Mouse (Mus musculus): ENCODE measurements at regions not wholly inside any gene's neighbourhood (a gene's known extent, or its start where the extent isn't known, plus 50 kb on each side); places are given as distances from the start of the nearest gene placed in this dataset.
A peak's percentile ranks its signal among the peaks of the same experiment; 100 is the strongest.
"Not testable (repeated sequence)": the region's sequence is repeated elsewhere in the genome, so short reads cannot be mapped to it uniquely, and the experiment has no call there.

DNA sequence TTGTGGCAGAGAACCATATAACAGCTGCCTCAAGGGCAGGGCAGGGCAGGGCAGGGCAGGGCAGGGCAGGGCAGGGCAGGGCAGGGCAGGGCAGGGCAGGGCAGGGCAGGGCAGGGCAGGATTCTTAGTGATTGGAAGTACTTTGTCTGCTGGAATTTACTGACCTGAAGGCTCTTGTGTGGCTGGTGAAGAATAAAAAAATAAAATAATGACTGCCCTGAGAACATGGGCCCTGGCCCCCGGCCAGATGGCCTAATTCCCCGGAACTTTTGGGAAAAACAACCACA, 169.3 kb downstream of the Qk start:
- not testable (repeated sequence) for DNase-seq

- no peak for DNase-seq
These were observed 169.8 kb downstream of the Qk start for GRCm38 (mm10) chr17:10149682-10150402.

DNA sequence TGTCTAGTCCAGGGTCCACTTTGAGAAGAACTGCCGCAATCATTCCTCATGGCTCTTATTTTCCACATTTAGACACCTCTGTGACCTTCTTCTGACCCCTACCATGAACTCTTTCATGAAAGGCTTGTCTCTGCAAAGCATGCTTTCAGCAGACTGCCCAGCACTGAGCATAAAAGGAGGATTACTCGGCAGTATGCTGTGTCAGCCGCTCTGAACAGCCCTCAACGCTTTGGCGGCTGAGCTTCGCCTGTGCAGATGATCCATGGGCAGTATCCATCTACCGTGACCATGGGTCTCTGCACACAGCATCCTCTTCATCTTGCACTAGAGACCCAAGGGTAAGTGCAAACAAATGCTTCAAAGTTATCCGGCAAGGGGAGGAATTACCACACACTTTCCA, 172.5 kb downstream of the Qk start:
- no peak for DNase-seq

- no peak for DNase-seq
These were observed 173.1 kb downstream of the Qk start for GRCm38 (mm10) chr17:10146576-10146975.

DNA sequence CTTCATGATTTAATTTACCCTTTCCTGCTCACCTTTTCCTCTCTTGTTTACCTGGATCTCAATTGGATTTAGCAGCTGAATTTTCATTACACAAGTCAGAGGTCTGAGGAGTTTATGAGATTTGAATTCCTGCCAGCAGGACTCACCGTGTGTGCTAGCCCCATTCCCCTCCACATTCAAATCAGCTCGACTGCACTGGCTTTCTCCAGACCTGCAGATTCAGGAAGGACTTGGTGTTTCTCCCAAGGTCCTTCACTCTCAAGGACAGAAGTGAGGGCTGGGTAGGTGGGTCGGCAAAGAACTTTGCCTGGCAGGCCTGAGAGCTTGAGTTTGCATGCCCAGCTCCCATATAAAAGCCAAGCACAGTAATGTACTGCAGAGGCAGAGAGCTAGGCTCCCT, 180.8 kb downstream of the Qk start:
- DNase-seq: no peak

- no peak for DNase-seq
These were observed 181.3 kb downstream of the Qk start for GRCm38 (mm10) chr17:10138374-10138773.

GRCm38 (mm10) chr17:10135111-10135510, 184.5 kb downstream of the Qk start:
- no peak for DNase-seq

- no peak for DNase-seq
These were observed 191.1 kb downstream of the Qk start for GRCm38 (mm10) chr17:10128591-10128990.

- peak in 1 of 2 experiments; percentile 34 for DNase-seq
These were observed 197.2 kb downstream of the Qk start for GRCm38 (mm10) chr17:10122411-10122810.

DNA sequence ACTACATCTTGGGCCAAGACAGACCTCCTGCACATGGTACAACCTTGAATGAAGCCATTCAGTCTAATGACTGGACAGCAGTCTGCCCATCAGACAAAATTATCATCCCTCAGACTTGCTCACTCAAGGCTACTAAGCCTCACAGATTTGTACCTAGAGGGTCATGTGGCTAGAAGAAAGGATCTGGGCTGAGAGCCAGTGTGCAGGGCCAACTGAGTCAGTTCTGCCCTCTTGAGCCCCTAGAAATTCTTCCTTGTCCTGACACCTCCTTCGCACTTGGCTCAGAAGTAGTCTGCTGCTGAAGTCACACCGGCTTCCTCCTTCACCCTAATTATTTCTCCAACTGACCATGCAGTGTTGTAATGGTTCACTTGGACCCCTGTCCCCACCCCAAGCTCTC, 207.5 kb downstream of the Qk start:
- no peak for DNase-seq

DNA sequence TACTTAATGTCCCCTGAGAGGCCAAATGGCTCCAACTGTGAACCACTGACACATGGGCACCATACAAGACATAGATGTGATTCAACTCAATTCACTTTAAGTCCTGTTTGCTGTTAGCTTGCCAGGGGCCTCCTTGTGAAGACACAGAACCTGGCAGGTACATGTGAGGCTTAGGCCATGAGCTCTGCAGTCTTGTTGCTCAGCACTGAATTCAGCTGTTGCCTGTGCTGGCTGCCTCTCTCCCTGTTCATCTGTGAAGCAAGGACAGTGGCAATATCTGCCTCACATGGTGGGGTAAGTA, 209.3 kb downstream of the Qk start:
- no peak for DNase-seq

- no peak for DNase-seq
These were observed 209.9 kb downstream of the Qk start for GRCm38 (mm10) chr17:10109511-10110374.

DNA sequence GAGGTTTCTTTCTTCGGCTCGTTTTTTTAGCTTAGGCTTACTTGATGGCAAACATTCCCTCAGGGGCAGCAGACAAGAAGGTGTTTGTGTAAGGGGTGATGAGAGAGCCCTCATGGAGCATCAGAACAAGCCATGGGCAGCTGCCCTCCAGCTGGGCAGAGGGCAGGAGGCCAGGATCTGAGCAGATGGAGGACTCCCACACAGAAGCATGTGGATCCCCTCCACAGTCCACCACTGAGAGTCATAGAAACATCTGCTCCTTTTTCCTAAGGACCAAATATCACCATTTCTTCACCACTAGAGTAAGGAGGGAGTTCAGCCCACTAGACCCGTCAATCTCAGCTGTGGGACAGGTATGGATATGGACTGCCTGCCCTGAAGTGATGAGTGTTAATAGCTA, 214.4 kb downstream of the Qk start:
- peak; percentile 12 to 44 for DNase-seq

- no peak for DNase-seq
These were observed 221.5 kb downstream of the Qk start for GRCm38 (mm10) chr17:10098199-10098598.

GRCm38 (mm10) chr17:10097691-10098090, 222.0 kb downstream of the Qk start:
- DNase-seq: no peak

DNA sequence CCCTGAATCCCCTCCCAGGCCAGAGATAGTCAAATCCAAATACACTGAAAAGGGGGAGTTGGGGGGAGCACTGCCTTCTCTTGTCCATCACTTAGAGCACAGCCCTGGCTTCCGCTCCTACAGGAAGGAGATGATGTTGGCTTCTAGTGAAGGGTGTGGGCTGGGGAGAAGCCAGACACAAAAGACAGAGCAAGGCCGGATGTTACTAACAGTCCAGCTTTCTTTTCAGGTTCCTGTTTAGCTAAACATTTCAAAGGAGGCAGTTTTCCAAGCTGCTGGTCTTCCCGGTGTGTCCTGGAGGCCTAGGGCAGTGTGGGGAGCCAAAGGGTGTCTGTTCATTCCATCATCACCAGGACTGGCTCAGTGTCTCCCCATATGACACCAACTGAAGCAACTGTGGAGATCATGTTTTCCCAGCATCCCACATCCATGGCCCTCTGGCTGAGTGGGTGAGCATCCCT, 223.8 kb downstream of the Qk start:
- DNase-seq: no peak

GRCm38 (mm10) chr17:10094108-10094521, 225.5 kb downstream of the Qk start:
- DNase-seq: no peak

- no peak for DNase-seq
These were observed 226.1 kb downstream of the Qk start for GRCm38 (mm10) chr17:10093437-10094107.

DNA sequence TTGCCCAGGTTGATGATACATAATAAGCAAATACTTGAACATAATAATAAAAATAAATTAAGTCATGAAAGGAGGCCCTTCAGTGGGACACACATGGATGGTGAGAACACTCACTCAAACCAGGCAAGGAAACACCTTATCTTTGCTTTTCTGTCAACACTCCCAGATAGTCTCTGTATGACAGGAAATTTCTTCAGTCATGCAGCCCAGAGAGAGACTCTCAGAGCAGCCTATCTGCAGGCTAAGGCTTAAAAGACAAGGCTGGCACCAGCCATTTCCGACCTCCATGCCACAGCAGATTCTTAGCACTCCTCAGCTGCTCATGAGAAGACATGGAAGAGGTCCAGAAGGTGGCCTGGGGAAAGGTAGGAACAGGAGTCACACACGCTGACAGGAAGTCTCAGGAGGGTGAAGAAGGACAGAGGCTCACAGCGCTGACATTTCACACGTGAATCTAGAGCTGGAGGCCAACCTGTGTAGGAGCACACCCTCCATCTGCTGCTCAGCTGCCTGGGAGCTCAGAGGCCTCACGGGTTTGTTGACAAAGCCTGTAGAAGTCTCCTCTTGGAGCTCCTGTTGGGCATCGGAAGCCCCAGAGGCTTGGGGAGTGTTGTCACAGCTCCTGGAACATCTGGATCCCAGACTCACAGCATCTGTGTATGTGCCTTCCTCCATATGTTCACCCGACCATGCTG, 232.3 kb downstream of the Qk start:
- DNase-seq: no peak

DNA sequence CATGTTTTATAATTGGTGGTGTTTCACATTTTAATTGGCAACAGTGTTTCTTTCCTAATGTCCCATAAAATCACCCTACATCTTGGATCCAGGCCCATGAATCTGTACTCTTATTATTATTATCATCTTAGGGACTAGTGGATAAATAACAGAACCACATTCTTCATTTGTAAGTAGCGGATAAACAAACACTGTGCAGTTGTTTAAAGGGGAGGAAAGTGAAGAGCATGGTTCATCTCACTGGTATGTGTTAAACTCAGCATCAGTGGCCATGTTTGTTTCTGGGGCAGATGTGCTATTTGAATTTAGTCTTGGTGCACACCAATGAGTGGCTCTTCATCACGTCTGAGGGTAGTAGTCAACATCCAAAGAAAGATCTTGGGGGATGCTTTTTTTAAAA, 233.1 kb downstream of the Qk start:
- DNase-seq: no peak

DNA sequence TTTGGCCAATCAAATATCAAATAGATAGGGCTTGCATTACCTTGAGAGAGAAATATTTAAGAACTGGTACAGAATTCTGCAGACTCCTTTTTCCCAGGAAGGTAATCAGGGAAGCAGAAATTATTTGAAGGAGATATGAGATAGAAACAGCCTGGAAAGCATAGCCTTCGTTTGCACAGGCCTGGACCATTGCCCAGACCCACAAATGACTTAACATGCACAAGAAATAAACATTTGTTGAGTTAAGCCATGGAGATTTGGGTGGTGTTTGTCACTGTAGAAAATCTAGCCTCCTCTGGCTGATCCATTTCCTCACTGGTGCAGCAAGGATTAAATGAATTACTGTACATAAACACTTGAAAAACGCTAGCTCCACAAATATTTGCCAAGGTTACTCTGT, 233.5 kb downstream of the Qk start:
- DNase-seq: peak in 1 of 2 experiments; percentile 12

DNA sequence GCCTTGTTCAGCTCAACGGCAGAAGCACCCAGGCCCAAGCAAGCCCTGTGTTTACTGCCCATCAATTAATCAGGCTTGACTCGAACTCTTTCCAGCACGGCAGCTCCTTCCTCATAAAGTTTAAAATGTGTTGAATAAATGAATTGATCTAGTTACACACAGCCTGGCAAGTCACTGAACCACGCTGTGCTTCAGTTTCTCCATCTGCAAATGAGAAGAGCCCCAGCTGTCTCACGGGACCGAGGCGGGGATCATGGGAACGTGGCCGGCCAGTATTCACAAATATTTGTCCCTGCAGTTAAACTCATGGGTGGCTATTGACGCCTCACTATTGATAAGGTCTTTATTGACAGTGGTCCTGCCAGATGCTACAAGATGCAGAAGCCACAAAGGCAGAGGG, 237.9 kb downstream of the Qk start:
- DNase-seq: no peak

Data from cerebellum, postnatal 25 days (tissue).